Mouse (Mus musculus) frontal cortex, postnatal 36 days (tissue): ENCODE measurements around the gene Crtac1.

Experiments
- DNase-seq, 2 experiments: peaks; one replicate each; pipeline ENCODE4 v3.0.0; 2022; ENCODE audit warnings: low spot score in 2 of 2

The Crtac1 gene

DNA sequence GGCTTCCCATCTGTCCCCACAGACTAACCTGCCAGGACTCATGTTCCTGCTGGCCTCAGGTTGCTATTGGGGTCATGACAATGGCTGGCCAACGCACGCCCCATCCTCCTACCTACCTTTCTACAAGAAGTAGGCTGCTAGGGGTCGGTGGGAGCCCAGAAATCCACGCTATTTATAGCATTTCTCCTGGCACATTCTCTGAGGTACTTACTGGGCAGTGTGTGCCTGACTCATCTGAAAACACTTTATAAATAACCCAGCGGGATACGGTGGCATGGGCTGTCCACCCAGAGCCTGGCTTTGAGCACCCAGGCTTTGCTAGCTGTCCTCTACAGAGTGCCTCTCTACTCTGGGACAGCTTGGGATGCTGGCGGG, 193.3 kb downstream of the Crtac1 start:
- peak; percentile 38 to 57 for DNase-seq

DNA sequence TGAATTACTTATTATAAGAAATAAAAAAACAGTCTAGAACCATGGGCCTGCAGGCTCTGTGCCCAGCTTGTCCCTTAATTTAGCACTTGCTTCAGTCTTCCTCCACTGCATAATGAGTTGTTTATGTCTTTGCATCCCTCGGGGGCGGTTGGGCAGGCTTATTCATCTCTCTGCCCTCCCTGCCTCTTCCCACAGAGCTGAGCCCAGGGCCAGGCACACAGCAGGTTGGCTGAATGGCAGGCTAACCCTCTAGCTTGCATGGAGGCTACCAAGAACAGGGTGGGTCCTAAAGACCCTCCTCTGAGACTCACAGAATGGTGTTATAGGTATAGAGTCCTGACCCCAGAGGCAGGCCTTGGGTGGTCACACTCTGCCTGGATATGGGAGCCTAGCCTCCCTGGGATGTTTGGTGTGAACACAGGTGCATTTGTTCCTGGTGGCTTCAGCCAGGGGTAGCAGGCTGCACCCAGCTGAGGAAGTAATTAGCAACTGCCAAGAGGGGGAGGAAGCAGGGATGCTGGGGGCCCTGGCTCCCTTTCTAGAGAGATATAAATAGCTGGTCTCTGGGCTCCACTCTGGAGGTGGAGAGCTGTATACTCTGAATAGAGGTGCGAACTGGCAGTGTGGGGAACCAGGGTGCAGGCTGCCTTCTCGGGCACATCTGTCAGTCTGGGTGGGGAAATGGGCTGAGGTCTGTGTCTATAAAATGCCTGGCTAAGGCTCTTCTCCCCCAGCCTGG, 193.8 kb downstream of the Crtac1 start:
- DNase-seq, result peak; percentile 56 to 81
